Mouse (Mus musculus) gastrocnemius, adult 18-20 months (tissue): ENCODE data around the gene Fam240b. TPM values are rescaled to one million over a fixed set of nuclear protein-coding genes. Genes with fewer than 3 reads are reported as not detected.

Experiments used
- DNase-seq: peaks from one replicate; pipeline ENCODE4 v3.0.0; 2021; ENCODE audit warnings: low spot score
- total RNA-seq, 2 experiments: library from RNA; stranded (reverse); gene quantifications; 2 replicates each; pipeline ENCODE4 v1.2.3; 2021

The Fam240b gene
- total RNA-seq, 2 experiments from 2014 or later: 0.62 to 0.71 TPM

DNA sequence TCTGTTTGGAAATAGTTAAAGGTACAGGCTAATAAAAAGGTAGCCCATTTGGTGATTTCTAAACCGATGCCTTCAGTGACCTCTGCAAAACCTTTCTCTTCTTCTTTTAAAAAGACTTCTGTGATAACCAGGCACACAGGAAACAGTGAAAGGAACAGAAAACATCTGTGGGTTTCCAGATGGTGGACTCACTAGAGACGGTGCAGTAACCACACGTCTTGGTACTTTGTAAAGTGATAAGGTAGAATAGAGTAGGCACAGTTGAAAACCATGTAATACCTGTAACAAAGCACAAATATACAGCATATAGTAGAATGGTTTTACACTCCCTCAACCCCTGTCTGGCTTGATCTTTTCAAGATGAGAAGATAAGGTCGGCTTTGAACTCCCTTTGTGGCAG lies 57.0 kb downstream of the Fam240b start:
- no peak for DNase-seq

DNA sequence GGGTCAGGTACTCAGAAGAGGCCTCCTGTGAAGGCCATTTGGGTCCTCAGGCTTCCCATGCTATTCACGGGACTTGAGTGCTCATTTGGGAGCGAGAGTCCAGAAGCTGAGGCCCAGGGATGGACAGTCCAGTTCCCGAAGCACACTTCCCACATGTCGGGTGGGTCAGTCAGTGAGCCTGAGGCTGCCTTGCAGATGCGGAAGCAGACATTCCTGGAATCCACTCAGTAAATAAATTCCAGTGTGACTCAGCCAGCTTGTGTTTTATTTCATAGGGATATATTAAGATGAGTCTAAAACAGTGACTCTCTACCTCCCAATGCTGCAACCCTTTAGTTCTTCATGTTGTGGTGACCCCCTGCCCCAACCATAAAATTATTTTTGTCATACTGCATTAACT lies 58.1 kb downstream of the Fam240b start:
- no peak for DNase-seq

DNA sequence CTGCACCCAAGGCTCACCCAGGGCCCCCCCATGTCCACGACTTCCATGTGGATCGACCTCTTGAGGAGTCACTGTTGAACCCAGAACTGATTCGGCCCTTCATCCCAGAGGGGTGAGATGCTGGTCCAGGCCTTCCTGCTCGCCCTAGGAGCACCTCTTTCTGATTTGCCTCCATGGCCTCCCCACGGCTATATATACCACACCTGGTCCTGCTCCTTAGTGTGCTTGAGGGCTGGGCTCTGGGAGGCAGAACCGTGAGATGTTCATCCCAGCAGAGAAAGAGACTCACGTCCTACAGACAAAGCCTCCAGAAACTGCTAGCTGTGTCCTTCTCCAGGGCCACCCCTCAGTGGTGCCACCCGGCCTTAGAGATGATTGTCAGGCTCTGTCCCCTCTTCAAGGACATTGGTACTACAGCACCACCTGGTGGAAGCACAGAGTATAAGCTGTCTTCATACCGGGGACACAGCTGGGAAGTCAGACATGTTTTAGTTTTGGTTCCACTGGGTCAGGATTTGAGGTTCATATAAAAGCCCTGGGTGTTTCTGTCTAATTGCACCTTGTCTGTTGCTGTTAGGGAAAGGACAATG lies 58.6 kb downstream of the Fam240b start:
- peak; percentile 80 for DNase-seq

DNA sequence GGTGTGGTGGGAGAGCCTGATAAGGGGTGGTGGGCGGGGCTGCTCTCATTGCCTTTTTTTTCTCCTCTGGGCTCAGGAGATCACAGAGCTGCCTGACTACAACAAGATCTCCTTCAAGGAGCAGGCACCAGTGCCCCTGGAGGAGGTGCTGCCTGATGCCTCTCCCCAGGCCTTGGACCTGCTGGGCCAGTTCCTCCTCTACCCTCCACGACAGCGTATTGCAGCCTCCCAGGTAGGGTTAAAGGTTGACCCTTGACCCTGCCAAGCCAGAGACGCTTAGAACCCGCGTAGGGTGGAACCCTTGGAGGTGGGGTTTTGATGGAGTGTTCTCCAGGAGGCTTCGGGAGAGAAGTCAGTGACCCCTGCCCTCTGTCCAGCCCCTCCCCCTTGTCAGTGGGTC lies 59.8 kb downstream of the Fam240b start:
- DNase-seq: no peak

DNA sequence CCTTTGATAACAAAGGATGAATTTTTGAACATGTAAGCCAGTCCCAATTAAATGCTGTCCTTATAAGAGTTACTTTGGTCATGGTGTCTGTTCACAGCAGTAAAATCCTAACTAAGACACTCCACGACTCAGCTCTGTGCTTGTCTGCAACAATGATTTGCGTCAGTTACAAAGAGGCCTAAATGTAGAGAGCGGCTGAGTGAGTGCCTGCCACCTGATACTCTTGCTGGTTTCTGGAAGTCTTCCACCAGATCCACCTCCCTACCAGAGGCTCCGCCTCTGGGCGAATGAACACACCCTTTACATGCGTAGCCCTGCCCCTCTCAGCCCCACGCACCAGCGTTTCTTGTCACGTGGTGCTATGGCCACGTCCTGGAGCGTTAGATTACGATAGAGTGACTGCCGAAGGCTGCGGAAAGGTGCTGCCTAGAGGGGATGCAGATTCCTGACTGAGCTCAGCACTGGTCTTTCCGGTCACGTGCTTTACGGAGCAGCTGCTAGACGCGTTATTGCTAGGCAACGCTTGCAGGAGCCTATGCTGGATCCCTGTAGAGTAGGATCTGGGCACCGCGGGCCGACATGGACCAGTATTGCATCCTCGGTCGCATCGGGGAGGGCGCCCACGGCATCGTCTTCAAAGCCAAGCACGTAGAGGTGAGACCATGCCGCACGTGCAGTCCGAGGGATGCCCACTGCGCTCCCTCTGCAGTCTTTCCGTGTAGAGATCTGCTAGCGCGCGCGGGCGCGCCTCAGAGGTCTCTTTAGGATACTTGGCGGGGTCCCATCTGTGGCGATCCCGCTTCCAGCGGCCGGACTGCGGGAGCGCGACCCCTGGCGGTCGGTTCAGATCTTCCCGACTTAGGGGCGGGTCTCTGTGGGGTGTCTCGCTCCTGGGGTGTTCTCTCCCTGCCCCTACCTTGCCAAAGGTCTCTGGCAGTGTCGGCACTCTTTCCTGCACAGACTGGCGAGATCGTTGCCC lies 65.3 kb downstream of the Fam240b start, which contains the start of gene Cdk20:
Cdk20 (plus strand) TSS at position 298 of the 979 bp plus-strand sequence.
- DNase-seq: peak; percentile 92

Other genes starting within 250 kb of the Fam240b start
- gene Cdc14b, start 222.5 kb downstream of the Fam240b start, total RNA-seq: 1 to 10 TPM; 5.9 to 7.5 TPM
- gene Aaed1, start 185.1 kb downstream of the Fam240b start, total RNA-seq: 10 to 100 TPM; 47.3 to 51.5 TPM
- 100 to 1,000 TPM; 121 to 124 TPM for gene Ctsl, start 126.9 kb downstream of the Fam240b start, total RNA-seq
- gene Cdk20, start 65.5 kb downstream of the Fam240b start, total RNA-seq: 1 to 10 TPM; 3.1 to 3.3 TPM